Mouse (Mus musculus) liver, embryonic 13.5 days (tissue): ENCODE results near the gene Rundc1. TPM values are rescaled to one million over a fixed set of nuclear protein-coding genes. Genes with fewer than 3 reads are reported as not detected.

Experiments
- ATAC-seq: fragments of 200-750 bp; cut with Nextera tagmentation; 2 replicates; pipeline ENCODE4 v1.8.0; 2017; ENCODE audit warnings: low read depth, mild to moderate bottlenecking, moderate number of reproducible peaks, moderate library complexity
- DNase-seq: peaks from one replicate; pipeline ENCODE4 v3.0.0; 2022
- H3K27ac ChIP-seq: fragments of 300-500 bp; sonication (generic); 2 replicates; pipeline ENCODE4 v1.5.1; 2015; ENCODE audit warnings: moderate library complexity, mild to moderate bottlenecking, inconsistent platforms
- H3K27me3 ChIP-seq: fragments of 300-500 bp; sonication (generic); 2 replicates; pipeline ENCODE4 v1.6.1; 2015; ENCODE audit warnings: mild to moderate bottlenecking, inconsistent platforms
- H3K36me3 ChIP-seq: fragments of 300-500 bp; sonication (generic); 2 replicates; pipeline ENCODE4 v1.6.1; 2015; ENCODE audit warnings: mild to moderate bottlenecking, inconsistent platforms
- H3K4me1 ChIP-seq: fragments of 300-500 bp; sonication (generic); replicated peaks from 2 replicates; pipeline ENCODE4 v1.6.1; 2015; ENCODE audit warnings: inconsistent platforms
- H3K4me2 ChIP-seq: fragments of 300-500 bp; sonication (generic); 2 replicates; pipeline ENCODE4 v1.6.1; 2015; ENCODE audit warnings: inconsistent platforms, mild to moderate bottlenecking, moderate library complexity
- H3K4me3 ChIP-seq: fragments of 300-500 bp; sonication (generic); replicated peaks from 2 replicates; pipeline ENCODE4 v1.5.1; 2015; ENCODE audit warnings: mild to moderate bottlenecking, inconsistent platforms
- H3K9ac ChIP-seq: fragments of 300-500 bp; sonication (generic); 2 replicates; pipeline ENCODE4 v1.6.1; 2015; ENCODE audit warnings: mild to moderate bottlenecking, inconsistent platforms
- H3K9me3 ChIP-seq: fragments of 300-500 bp; sonication (generic); replicated peaks from 2 replicates; pipeline ENCODE4 v1.6.1; 2016; ENCODE audit warnings: inconsistent platforms
- WGBS: fragments of 180-500 bp; shearing (Covaris S2); methylation state at CpG from one replicate; pipeline ENCODE4 v1.1.7; 2015; ENCODE audit not compliant: insufficient replicate concordance; 5-methylcytosine and 5-hydroxymethylcytosine counted together
- microRNA-seq: library from miRNA; unstranded; fragments of <30 nt; microRNA quantifications from one replicate; pipeline ENCODE4, GENCODE M21; 2016
- polyA plus RNA-seq: library from polyadenylated mRNA; unstranded; fragments of >200 nt; fragmentation: Nextera tagmentation; extraction: Ambion mirVana; gene quantifications from 2 replicates; pipeline ENCODE4 v1.2.1, GENCODE M21; 2015

Gene Rundc1
- polyA plus RNA-seq, 1 experiment from 2014 or later, result 6.0 TPM

GRCm38 (mm10) chr11:101477552-101478211 lies 52.8 kb downstream of the Rundc1 start:
- no peak for ATAC-seq
- Histone ChIP-seq H3K4me1 (peaks cover 26% of the 10 kb centered on the region), H3K27ac (no peak overlapping the region), H3K27me3 (peaks cover 11% of the 10 kb centered on the region), H3K9me3 (no peaks in the 10 kb centered on the region), H3K4me3 (no peak overlapping the region), H3K9ac (no peak overlapping the region), H3K4me2 (no peak overlapping the region), H3K36me3 (no peaks in the 10 kb centered on the region)
- DNase-seq, result no peak
- WGBS, result 59% methylated on average over 10 of the region's 10 CpGs

DNA sequence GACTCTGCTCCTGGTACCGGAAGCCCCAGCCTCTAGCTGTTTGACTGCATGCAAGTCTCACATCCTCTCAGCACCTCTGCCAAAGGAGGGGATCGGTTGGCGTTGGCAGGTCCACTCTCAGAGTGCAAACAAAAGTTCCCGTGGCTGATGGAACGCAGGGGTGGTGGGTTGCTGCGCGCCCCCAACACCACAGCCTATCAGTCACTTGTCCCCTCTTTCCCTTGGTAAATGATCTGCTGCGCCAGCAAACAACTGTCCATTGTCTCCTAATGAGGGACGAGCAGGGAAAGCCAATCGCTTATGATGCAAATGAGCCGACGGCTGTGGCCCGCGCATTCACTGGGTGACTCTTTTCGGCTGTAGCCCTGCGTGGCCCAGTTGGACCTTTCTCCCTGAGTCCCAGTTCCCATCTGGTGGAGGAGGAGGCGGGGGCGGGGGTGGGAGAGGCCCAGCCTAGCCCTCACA lies 54.3 kb downstream of the Rundc1 start:
- Histone ChIP-seq H3K9me3 (no peaks in the 10 kb centered on the region), H3K27ac (no peak overlapping the region), H3K36me3 (no peaks in the 10 kb centered on the region), H3K4me2 (peak overlapping the region; percentile 38), H3K4me1 (peaks cover 38% of the 10 kb centered on the region), H3K27me3 (peaks cover 9% of the 10 kb centered on the region), H3K4me3 (no peak overlapping the region), H3K9ac (peak overlapping the region; percentile 22; the same call in 1 of the 2 replicates)
- 29% methylated on average over 18 of the region's 18 CpGs for WGBS
- no peak for ATAC-seq
- DNase-seq, result no peak

- H3K27me3 ChIP-seq, result peaks cover 9% of the 10 kb centered on the region
- WGBS, result 38% methylated on average over 6 of the region's 6 CpGs
- H3K4me2 ChIP-seq, result no peak overlapping the region
- no peaks in the 10 kb centered on the region for H3K36me3 ChIP-seq
- no peak for DNase-seq
- no peak overlapping the region for H3K4me3 ChIP-seq
- H3K9ac ChIP-seq, result no peak overlapping the region
- 0 out of 2 replicates have a peak overlapping the region, but pooled peaks have one; percentile 34 for H3K27ac ChIP-seq
- ATAC-seq, result no peak
- no peaks in the 10 kb centered on the region for H3K9me3 ChIP-seq
- H3K4me1 ChIP-seq, result peaks cover 55% of the 10 kb centered on the region
These were observed 56.0 kb downstream of the Rundc1 start for GRCm38 (mm10) chr11:101480912-101481311.

DNA sequence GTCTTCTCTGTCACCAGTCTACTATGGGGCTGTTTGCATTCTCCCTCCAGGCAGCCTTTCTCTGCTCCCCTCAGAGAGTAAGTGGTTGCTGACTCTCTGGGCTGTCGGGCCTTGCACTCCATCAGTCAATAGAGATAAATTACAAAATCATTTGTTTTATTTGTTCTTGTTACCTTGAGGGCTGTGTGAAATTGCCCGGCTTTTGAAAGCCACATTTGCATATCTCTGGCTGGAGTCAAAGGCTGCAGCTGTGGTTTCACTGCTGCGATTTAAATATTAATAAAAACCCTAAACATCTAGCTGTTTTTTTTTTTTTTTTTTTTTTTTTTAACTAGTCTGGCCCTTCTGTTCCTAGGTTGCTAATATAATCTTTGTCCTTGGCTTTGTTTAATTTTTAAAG lies 58.9 kb downstream of the Rundc1 start:
- WGBS, result 33% methylated on average over 3 of the region's 3 CpGs
- peaks cover 69% of the 10 kb centered on the region for H3K4me1 ChIP-seq
- H3K36me3 ChIP-seq, result peaks cover 21% of the 10 kb centered on the region
- DNase-seq, result no peak
- H3K27me3 ChIP-seq, result peaks cover 8% of the 10 kb centered on the region
- H3K4me3 ChIP-seq, result no peak overlapping the region
- H3K9me3 ChIP-seq, result no peaks in the 10 kb centered on the region
- 0 out of 2 replicates have a peak overlapping the region, but pooled peaks have one; percentile 23 for H3K9ac ChIP-seq
- peak overlapping the region; percentile 80 for H3K27ac ChIP-seq
- no peak for ATAC-seq
- H3K4me2 ChIP-seq, result peak overlapping the region; percentile 56; the same call in 1 of the 2 replicates

- DNase-seq (peak; percentile 53), ATAC-seq (peak; percentile 56)
- H3K27me3 ChIP-seq, result peaks cover 4% of the 10 kb centered on the region
- peak overlapping the region; percentile 56 for H3K4me2 ChIP-seq
- peaks cover 65% of the 10 kb centered on the region for H3K4me1 ChIP-seq
- H3K9ac ChIP-seq, result 0 out of 2 replicates have a peak overlapping the region, but pooled peaks have one; percentile 23
- H3K4me3 ChIP-seq, result no peak overlapping the region
- no peaks in the 10 kb centered on the region for H3K9me3 ChIP-seq
- WGBS, result 23% methylated on average over 6 of the region's 6 CpGs
- H3K27ac ChIP-seq, result peak overlapping the region; percentile 80
- H3K36me3 ChIP-seq, result peaks cover 25% of the 10 kb centered on the region
These were observed 59.4 kb downstream of the Rundc1 start for GRCm38 (mm10) chr11:101484245-101484644.

DNA sequence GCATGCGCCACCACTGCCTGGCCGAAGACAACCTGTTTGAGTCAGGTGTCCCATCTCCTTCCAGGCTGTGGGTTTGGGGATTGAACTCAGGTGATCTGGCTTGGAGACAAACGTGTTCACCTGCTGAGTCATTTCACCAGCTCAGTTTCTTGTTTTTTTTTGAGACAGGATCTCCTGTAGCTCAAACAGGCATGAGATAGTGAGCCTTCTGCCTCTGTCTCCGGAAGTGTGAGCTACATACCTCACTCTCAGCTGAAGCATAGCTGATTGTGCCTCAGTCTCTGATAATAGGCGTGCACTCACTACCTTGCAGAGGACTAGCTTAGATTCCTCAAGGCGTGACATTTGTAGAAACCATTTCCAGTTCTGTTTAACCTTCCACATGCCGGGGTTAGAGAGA lies 59.9 kb downstream of the Rundc1 start:
- H3K4me1 ChIP-seq, result peaks cover 59% of the 10 kb centered on the region
- peak overlapping the region; percentile 80 for H3K27ac ChIP-seq
- peak overlapping the region; percentile 56 for H3K4me2 ChIP-seq
- ATAC-seq (0 out of 2 replicates have a peak, but pooled peaks have one; percentile 33), DNase-seq (peak; percentile 27)
- H3K36me3 ChIP-seq, result peaks cover 31% of the 10 kb centered on the region
- H3K4me3 ChIP-seq, result no peak overlapping the region
- H3K9ac ChIP-seq, result peak overlapping the region; percentile 23; the same call in 1 of the 2 replicates
- H3K9me3 ChIP-seq, result no peaks in the 10 kb centered on the region
- H3K27me3 ChIP-seq, result peaks cover 4% of the 10 kb centered on the region
- 35% methylated on average over 7 of the region's 7 CpGs for WGBS

Small RNA genes within 50 kb of the gene (microRNA-seq; reads per million reads assigned to microRNA genes)
- not detected for gene Mir6929

Other genes with a start within 250 kb of the Rundc1 start
- not detected in 2 replicates for gene Ccr10, start 249.6 kb upstream of the Rundc1 start, polyA plus RNA-seq
- gene Ezh1, start 198.6 kb upstream of the Rundc1 start, polyA plus RNA-seq, result 6.6 and 7.4 TPM in 2 replicates
- gene Ramp2, start 179.1 kb upstream of the Rundc1 start, polyA plus RNA-seq, result 23.4 and 25.4 TPM in 2 replicates
- 98.5 and 99.4 TPM in 2 replicates for gene Vps25, start 171.4 kb upstream of the Rundc1 start, polyA plus RNA-seq
- gene Wnk4, start 164.5 kb upstream of the Rundc1 start, polyA plus RNA-seq, result 5.5 and 7.9 TPM in 2 replicates
- gene Cntd1, start 146.1 kb upstream of the Rundc1 start, polyA plus RNA-seq, result 0.63 and 0.85 TPM in 2 replicates
- gene Coa3, start 146.0 kb upstream of the Rundc1 start, polyA plus RNA-seq, result 125 TPM in 2 replicates
- 108 and 112 TPM in 2 replicates for gene Becn1, start 122.8 kb upstream of the Rundc1 start, polyA plus RNA-seq
- gene Psme3, start 108.9 kb upstream of the Rundc1 start, polyA plus RNA-seq, result 198 and 239 TPM in 2 replicates
- 1.2 and 1.3 TPM in 2 replicates for gene Aoc2, start 100.0 kb upstream of the Rundc1 start, polyA plus RNA-seq
- gene Aoc3, start 94.5 kb upstream of the Rundc1 start, polyA plus RNA-seq, result 0.07 TPM in 1 of 2 replicates, not detected in the other
- not detected in 2 replicates for gene G6pc, start 57.5 kb upstream of the Rundc1 start, polyA plus RNA-seq
- gene Aarsd1, start 7.5 kb upstream of the Rundc1 start, polyA plus RNA-seq, result 63.2 and 63.7 TPM in 2 replicates
- gene Gm27029, start 289 bp upstream of the Rundc1 start, polyA plus RNA-seq, result 3.7 TPM in 2 replicates
- gene Ptges3l, start 248 bp downstream of the Rundc1 start, polyA plus RNA-seq, result 0.66 and 1.2 TPM in 2 replicates
- gene Rpl27, start 17.2 kb downstream of the Rundc1 start, polyA plus RNA-seq, result 344 and 360 TPM in 2 replicates
- 31.4 and 33.0 TPM in 2 replicates for gene Ifi35, start 23.3 kb downstream of the Rundc1 start, polyA plus RNA-seq
- gene Rnd2, start 39.9 kb downstream of the Rundc1 start, polyA plus RNA-seq, result 3.1 and 3.4 TPM in 2 replicates
- gene Vat1, start 41.1 kb downstream of the Rundc1 start, polyA plus RNA-seq, result 8.8 and 8.9 TPM in 2 replicates
- 11.9 and 15.9 TPM in 2 replicates for gene Brca1, start 126.9 kb downstream of the Rundc1 start, polyA plus RNA-seq
- 32.3 and 43.3 TPM in 2 replicates for gene Nbr1, start 127.1 kb downstream of the Rundc1 start, polyA plus RNA-seq
- 5.5 and 5.7 TPM in 2 replicates for gene Tmem106a, start 157.2 kb downstream of the Rundc1 start, polyA plus RNA-seq
- gene Gm11634, start 174.2 kb downstream of the Rundc1 start, polyA plus RNA-seq, result not detected in 2 replicates
- 8.3 and 8.6 TPM in 2 replicates for gene Rdm1, start 202.1 kb downstream of the Rundc1 start, polyA plus RNA-seq
- 1.1 TPM in 2 replicates for gene Arl4d, start 240.5 kb downstream of the Rundc1 start, polyA plus RNA-seq